ENCODE assay signal across 9 mouse cellular contexts in the genomic region with DNA sequence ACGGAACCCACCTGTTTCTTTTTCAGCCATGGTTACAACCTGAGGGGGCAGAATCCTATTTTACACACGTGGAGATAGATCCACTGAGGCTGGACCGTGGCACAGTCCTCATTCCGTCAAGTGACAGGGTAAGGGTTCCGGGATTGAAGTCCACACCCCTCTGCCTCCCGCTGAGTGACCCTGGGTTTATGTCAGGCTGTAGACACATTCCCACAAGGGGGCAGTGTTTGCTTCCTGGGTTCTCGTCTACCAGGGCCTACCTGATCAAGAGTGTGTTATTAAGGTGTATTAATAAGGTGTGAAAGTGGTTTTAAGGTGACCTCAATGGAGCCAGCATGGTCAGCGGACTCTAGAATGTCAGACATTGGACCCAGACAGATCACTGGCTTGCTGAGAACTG. TPM values are rescaled to one million over a fixed set of nuclear protein-coding genes. Genes with fewer than 3 reads are reported as not detected.
DNase-seq lines count a peak whose midpoint lies in the region; ATAC-seq and TF ChIP-seq lines count a peak whose summit lies in the region.
"Had no signal": no experiment of that assay in that cellular context is flagged by ENCODE, and none has a peak within 500 bp of the region (broad histone marks: within the 10 kb centered on the region; RNA-seq: fewer than 3 reads in every experiment).

No protein-coding gene starts in this region.

- no peaks in the 10 kb centered on the region for H3K4me1 ChIP-seq in heart, embryonic 16.5 days (ENCODE audit: control insufficient read depth, insufficient read depth, low read length)
- H3K4me1 ChIP-seq in E14TG2a.4 (replicated peaks; ENCODE audit: low read depth, low read length), result peaks cover 37% of the 10 kb centered on the region
- H3K4me1 ChIP-seq in bone marrow, adult 2 months (ENCODE audit: control insufficient read depth, insufficient read depth, low read length), result no peaks in the 10 kb centered on the region
- no peaks in the 10 kb centered on the region for H3K4me1 ChIP-seq in stomach, postnatal 0 days (replicated peaks; ENCODE audit: control insufficient read depth, insufficient read depth)
- H3K4me1 ChIP-seq in midbrain, embryonic 16.5 days (ENCODE audit: control insufficient read depth, insufficient read depth, low read length), result no peaks in the 10 kb centered on the region
- H3K4me1 ChIP-seq: liver, embryonic 15.5 days had no signal

- H3K27me3 ChIP-seq in heart, embryonic 16.5 days (ENCODE audit: control insufficient read depth, insufficient read depth, low read length), result no peaks in the 10 kb centered on the region
- no peaks in the 10 kb centered on the region for H3K27me3 ChIP-seq in E14TG2a.4 (ENCODE audit: insufficient read depth, low read length)
- no peaks in the 10 kb centered on the region for H3K27me3 ChIP-seq in stomach, postnatal 0 days (ENCODE audit: control insufficient read depth, insufficient read depth, low read length)
- no peaks in the 10 kb centered on the region for H3K27me3 ChIP-seq in midbrain, embryonic 16.5 days (ENCODE audit: control insufficient read depth, insufficient read depth, low read depth, low read length)
- H3K27me3 ChIP-seq: liver, embryonic 15.5 days had no signal

- 35% methylated on average over 8 of the region's 8 CpGs for WGBS in heart, embryonic 16.5 days
- 43% methylated on average over 8 of the region's 8 CpGs for WGBS in bone marrow, adult 2 months
- WGBS in stomach, postnatal 0 days, result 39% methylated on average over 8 of the region's 8 CpGs
- 46% methylated on average over 8 of the region's 8 CpGs for WGBS in midbrain, embryonic 16.5 days

- no peak for TF ChIP-seq EP300 in stomach, postnatal 0 days (optimal IDR thresholded peaks at IDR 0.05)

- DNase-seq in heart, adult 11 months, result no peak
- DNase-seq in kidney, postnatal 36 days, result peak; percentile 59 to 69
- DNase-seq in stomach, postnatal 0 days (ENCODE audit: low spot score), result peak; percentile 75
- no peak for DNase-seq in right cerebral cortex, adult 2 months (ENCODE audit: low spot score in 2 of 2)

- H3K4me2 ChIP-seq in heart, embryonic 16.5 days (ENCODE audit: low read depth, low read length), result peak overlapping the region; percentile 18; the same call in 1 of the 2 replicates
- H3K4me2 ChIP-seq in stomach, postnatal 0 days (replicated peaks; ENCODE audit: low read depth), result no peak overlapping the region
- no peak overlapping the region for H3K4me2 ChIP-seq in midbrain, embryonic 16.5 days (ENCODE audit: low read length)
- H3K4me2 ChIP-seq: liver, embryonic 15.5 days had no signal

- no peak overlapping the region for H3K4me3 ChIP-seq in heart, embryonic 16.5 days (ENCODE audit: low read length)
- H3K4me3 ChIP-seq in E14TG2a.4 (replicated peaks; ENCODE audit: low read length), result 0 out of 2 replicates have a peak overlapping the region, but pooled peaks have one; percentile 10
- no peak overlapping the region for H3K4me3 ChIP-seq in bone marrow, adult 2 months (replicated peaks; ENCODE audit: control insufficient read depth, low read depth, low read length)
- no peak overlapping the region for H3K4me3 ChIP-seq in stomach, postnatal 0 days (ENCODE audit: low read depth, low read length)
- no peak overlapping the region for H3K4me3 ChIP-seq in midbrain, embryonic 16.5 days (ENCODE audit: low read depth, low read length)
- H3K4me3 ChIP-seq: liver, embryonic 15.5 days had no signal

- TF ChIP-seq POLR2A in bone marrow, adult 2 months (IDR thresholded peaks at IDR 0.05; ENCODE audit: borderline replicate concordance, control insufficient read depth, low read depth, low read length), result no peak

- no peaks in the 10 kb centered on the region for H3K36me3 ChIP-seq in heart, embryonic 16.5 days (ENCODE audit: control insufficient read depth, insufficient read depth)
- H3K36me3 ChIP-seq in E14TG2a.4 (ENCODE audit: insufficient read depth, low read length), result no peaks in the 10 kb centered on the region
- no peaks in the 10 kb centered on the region for H3K36me3 ChIP-seq in stomach, postnatal 0 days (ENCODE audit: control insufficient read depth, insufficient read depth, low read length)
- no peaks in the 10 kb centered on the region for H3K36me3 ChIP-seq in midbrain, embryonic 16.5 days (ENCODE audit: control insufficient read depth, insufficient read depth, low read length)
- H3K36me3 ChIP-seq: liver, embryonic 15.5 days had no signal

- ATAC-seq in heart, embryonic 16.5 days (replicated peaks; ENCODE audit: extremely low read depth, insufficient read depth, low FRiP score), result no peak; the same call in 1 of the 2 replicates
- ATAC-seq in stomach, postnatal 0 days (ENCODE audit: low FRiP score, low TSS enrichment), result peak; percentile 54
- ATAC-seq in midbrain, embryonic 16.5 days, result no peak

- TF ChIP-seq CTCF in E14TG2a.4 (conservative IDR thresholded peaks at IDR 0.05; ENCODE audit: low read length), result peak; percentile 70
- TF ChIP-seq CTCF in bone marrow, adult 2 months (IDR thresholded peaks at IDR 0.05; ENCODE audit: control insufficient read depth, insufficient read depth, low read length), result peak; percentile 61
- TF ChIP-seq CTCF in stomach, postnatal 0 days (IDR thresholded peaks at IDR 0.05; ENCODE audit: low read depth), result peak; percentile 74

- no peaks in the 10 kb centered on the region for H3K9me3 ChIP-seq in heart, embryonic 16.5 days (replicated peaks; ENCODE audit: control insufficient read depth, low read length)
- no peaks in the 10 kb centered on the region for H3K9me3 ChIP-seq in E14TG2a.4 (ENCODE audit: low read length)
- no peaks in the 10 kb centered on the region for H3K9me3 ChIP-seq in stomach, postnatal 0 days (ENCODE audit: control insufficient read depth, low read length)
- H3K9me3 ChIP-seq in midbrain, embryonic 16.5 days (replicated peaks; ENCODE audit: control insufficient read depth, low read length, poor library complexity, severe bottlenecking), result no peaks in the 10 kb centered on the region
- H3K9me3 ChIP-seq: liver, embryonic 15.5 days had no signal

- no peak overlapping the region for H3K9ac ChIP-seq in heart, embryonic 16.5 days (ENCODE audit: low read length)
- H3K9ac ChIP-seq in stomach, postnatal 0 days (ENCODE audit: low read length), result no peak overlapping the region
- no peak overlapping the region for H3K9ac ChIP-seq in midbrain, embryonic 16.5 days (ENCODE audit: low read depth, low read length)
- H3K9ac ChIP-seq: liver, embryonic 15.5 days had no signal

- H3K27ac ChIP-seq in heart, embryonic 16.5 days (ENCODE audit: low read length), result no peak overlapping the region
- H3K27ac ChIP-seq in bone marrow, adult 2 months (ENCODE audit: control insufficient read depth, insufficient read depth, low read depth, low read length, poor library complexity), result no peak overlapping the region
- H3K27ac ChIP-seq in stomach, postnatal 0 days (replicated peaks), result no peak overlapping the region
- H3K27ac ChIP-seq in midbrain, embryonic 16.5 days (ENCODE audit: low read length), result no peak overlapping the region
- H3K27ac ChIP-seq: liver, embryonic 15.5 days had no signal

RNA-seq across cellular contexts. Expression of a gene that starts 8.8 kb away (rescaled TPM):
- 0.39 TPM in 1 of 2 replicates, not detected in the other for polyA plus RNA-seq in heart, embryonic 16.5 days (2015; fragmentation: Nextera tagmentation; extraction: Ambion mirVana)
- not detected in 2 replicates for polyA plus RNA-seq in bone marrow, adult 2 months (2011; ENCODE audit: insufficient read depth, insufficient read length, low replicate concordance, missing spikeins)
- not detected in 2 replicates for polyA plus RNA-seq in stomach, postnatal 0 days (2015; fragmentation: Nextera tagmentation; extraction: Ambion mirVana)
- polyA plus RNA-seq in midbrain, embryonic 16.5 days (2015; fragmentation: Nextera tagmentation; extraction: Ambion mirVana), result 0.15 TPM in 1 of 2 replicates, not detected in the other
- polyA plus RNA-seq: liver, embryonic 15.5 days had no signal

RNA-seq across cellular contexts. Expression of a gene that starts 28.5 kb away (rescaled TPM):
- not detected in 2 replicates for polyA plus RNA-seq in heart, embryonic 16.5 days (2015; fragmentation: Nextera tagmentation; extraction: Ambion mirVana)
- polyA plus RNA-seq in bone marrow, adult 2 months (2011; ENCODE audit: insufficient read depth, insufficient read length, low replicate concordance, missing spikeins), result not detected in 2 replicates
- polyA plus RNA-seq in stomach, postnatal 0 days (2015; fragmentation: Nextera tagmentation; extraction: Ambion mirVana), result 0.11 and 0.15 TPM in 2 replicates
- polyA plus RNA-seq in midbrain, embryonic 16.5 days (2015; fragmentation: Nextera tagmentation; extraction: Ambion mirVana), result not detected in 2 replicates
- polyA plus RNA-seq: liver, embryonic 15.5 days had no signal

RNA-seq across cellular contexts. Expression of a gene that starts 49.7 kb away (rescaled TPM):
- polyA plus RNA-seq in heart, embryonic 16.5 days (2015; fragmentation: Nextera tagmentation; extraction: Ambion mirVana), result 0.07 TPM in 1 of 2 replicates, not detected in the other
- polyA plus RNA-seq in bone marrow, adult 2 months (2011; ENCODE audit: insufficient read depth, insufficient read length, low replicate concordance, missing spikeins), result not detected in 2 replicates
- polyA plus RNA-seq in stomach, postnatal 0 days (2015; fragmentation: Nextera tagmentation; extraction: Ambion mirVana), result not detected in 2 replicates
- polyA plus RNA-seq in midbrain, embryonic 16.5 days (2015; fragmentation: Nextera tagmentation; extraction: Ambion mirVana), result not detected in 2 replicates
- polyA plus RNA-seq: liver, embryonic 15.5 days had no signal

RNA-seq across cellular contexts. Expression of a gene that starts 55.5 kb away (rescaled TPM):
- 11.6 and 12.9 TPM in 2 replicates for polyA plus RNA-seq in heart, embryonic 16.5 days (2015; fragmentation: Nextera tagmentation; extraction: Ambion mirVana)
- polyA plus RNA-seq in bone marrow, adult 2 months (2011; ENCODE audit: insufficient read depth, insufficient read length, low replicate concordance, missing spikeins), result 6.3 and 7.4 TPM in 2 replicates
- polyA plus RNA-seq in stomach, postnatal 0 days (2015; fragmentation: Nextera tagmentation; extraction: Ambion mirVana), result 8.4 and 8.6 TPM in 2 replicates
- 11.6 and 11.8 TPM in 2 replicates for polyA plus RNA-seq in midbrain, embryonic 16.5 days (2015; fragmentation: Nextera tagmentation; extraction: Ambion mirVana)

Comparison
In these comparisons a context has a peak if more than half of its experiments do, and no peak if none do; other contexts are left out.
1. DNase-seq: peak in kidney, postnatal 36 days (2 of 2) and stomach, postnatal 0 days (single experiment); none in heart, adult 11 months (single experiment) and right cerebral cortex, adult 2 months (0 of 2).
2. Peak in every context shown above with its lines, with median percentiles within 50 percentile points of each other: CTCF ChIP-seq.